Mouse (Mus musculus) lung, postnatal 14 days (tissue): ENCODE measurements around the gene Wbp2nl.

ENCODE experiments used
- DNase-seq: peaks from one replicate; pipeline ENCODE4 v3.0.0; 2021

Gene Wbp2nl

DNA sequence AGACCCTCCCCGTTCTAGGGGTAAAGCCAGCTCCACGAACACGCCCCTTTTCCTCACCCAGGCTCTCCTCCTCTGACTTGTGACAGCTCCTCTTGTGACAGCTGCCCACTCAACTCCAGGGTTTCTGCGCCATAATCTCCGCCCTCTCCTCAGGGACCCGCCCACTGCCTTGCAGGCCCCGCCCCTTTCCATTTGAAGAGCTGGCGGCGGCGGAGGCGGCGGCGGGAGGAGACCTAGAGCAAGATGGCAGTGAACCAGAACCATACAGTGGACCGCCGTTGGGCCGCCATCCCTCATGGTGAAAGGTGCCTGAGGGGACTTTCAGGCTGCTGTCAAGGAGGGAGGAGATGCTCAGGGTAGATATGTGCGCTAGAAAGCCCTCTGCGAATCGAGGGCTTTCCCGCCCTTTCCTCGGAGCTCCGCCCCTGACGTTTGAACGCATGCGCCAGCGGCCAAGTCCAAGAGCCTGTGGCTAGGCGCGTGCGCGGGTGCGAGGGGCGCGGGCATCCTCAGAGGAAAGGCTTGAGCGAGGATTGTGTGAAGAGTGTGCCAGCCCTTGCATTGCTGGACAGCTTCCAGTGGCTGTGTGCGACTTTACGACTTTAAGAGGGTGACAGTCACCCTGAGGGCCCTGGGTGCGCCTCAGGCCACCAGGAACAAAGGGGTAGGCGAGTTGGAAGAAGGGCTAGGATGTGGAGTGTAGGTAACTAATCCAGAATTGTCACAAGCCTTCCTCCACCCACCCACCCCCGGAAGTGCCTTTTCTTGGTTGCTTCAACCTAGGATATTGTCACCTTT, at the start of gene Wbp2nl:
TSS of gene Wbp2nl (plus strand) at position 191 of the 798 bp plus-strand sequence.
- DNase-seq, result no peak

DNA sequence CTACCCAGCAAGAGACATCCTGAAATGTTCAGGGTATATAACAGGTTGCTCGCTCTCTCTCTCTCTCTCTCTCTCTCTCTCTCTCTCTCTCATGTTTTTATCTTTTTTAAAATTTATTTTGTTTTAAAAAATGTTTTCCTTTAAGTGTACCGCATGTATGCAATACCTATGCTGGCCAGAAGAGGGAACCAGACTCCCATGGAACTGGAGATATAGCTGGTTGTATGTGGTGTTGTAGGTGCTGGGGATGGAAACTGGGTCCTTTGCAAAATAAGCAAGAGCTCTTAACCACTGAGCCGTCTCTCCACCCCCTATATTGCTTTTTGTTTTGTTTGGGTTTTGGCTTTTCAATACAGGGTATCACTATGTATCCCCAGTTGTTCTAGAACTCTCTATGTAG, 47.2 kb upstream of the Wbp2nl start:
- no peak for DNase-seq

DNA sequence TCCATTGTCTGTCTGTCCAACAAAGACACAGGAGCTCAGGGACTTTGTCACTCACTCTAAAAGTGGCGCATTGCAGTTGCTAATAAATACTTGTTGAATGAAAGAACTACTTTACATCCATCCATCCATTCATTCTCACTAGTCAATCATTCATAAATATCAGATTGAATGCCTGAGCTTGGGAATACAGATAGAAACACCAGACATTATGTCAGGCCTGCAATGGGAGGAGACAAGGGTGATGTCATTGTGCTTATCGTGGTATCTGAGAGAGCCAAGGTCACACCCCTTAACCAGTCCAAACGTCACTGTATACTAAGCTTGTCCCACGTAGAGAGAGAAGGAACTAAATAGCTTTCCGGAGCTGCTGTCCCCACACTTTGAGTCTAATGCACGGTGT, 46.7 kb upstream of the Wbp2nl start, which contains the start of gene 1500009C09Rik:
TSS of gene 1500009C09Rik (plus strand) at position 301 of the 400 bp plus-strand sequence.
- no peak for DNase-seq

DNA sequence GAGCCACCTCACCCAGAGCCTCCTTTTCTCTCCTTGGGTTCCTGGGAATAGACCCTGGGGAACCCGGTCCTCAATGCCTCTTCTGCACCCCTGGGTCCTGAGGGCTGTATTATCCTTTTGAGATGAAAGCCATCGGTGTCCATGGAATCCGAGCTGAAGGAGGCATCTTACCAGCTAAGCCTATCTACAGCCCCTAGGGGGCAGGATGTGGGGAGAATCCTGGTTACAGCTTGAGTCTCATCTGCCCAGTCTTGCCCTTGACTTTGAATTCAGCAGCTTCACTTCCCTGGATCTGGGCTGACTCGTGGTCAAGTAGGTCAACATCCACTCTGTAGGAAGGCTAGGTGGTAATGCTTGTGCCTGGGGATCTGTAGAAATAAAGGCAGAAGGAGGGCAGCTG, 43.5 kb upstream of the Wbp2nl start:
- no peak for DNase-seq

DNA sequence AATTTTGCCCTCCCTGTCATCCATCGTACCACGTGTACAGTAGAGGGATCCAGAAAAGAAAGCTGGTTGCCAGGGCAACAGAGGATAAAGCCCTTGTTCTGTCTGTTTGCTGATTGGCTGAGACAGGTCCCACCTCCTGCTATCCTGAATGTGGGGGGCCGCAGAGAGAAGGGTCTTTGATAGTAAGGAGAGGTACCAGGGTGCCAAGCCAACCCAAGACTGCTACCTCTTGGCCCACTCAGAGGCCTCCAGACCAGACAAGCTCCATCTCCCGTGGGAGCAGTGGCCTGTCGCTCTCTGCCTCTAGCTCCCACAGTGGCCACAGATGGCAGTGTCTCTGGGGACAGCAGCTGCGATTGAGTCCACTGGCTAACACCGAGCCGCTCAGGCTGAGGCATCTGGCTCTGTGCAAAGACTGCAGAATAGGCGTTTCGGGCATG, 42.8 kb upstream of the Wbp2nl start:
- DNase-seq, result no peak

DNA sequence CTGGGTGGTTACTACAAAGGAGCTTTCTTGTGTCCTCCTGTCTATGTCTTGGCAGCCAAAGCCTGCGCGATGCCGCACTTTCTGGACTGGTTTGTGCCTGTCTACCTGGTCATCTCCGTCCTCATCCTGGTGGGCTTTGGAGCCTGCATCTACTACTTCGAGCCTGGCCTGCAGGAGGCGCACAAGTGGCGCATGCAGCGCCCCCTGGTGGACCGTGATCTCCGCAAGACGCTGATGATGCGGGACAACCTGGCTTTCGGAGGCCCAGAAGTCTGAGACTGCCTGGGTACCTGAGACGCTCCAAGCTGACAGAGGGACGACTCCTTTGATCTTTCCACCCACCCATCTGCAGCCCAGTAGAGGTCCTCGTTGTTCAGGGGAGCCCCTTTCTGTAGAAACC, 39.2 kb upstream of the Wbp2nl start:
- peak; percentile 74 for DNase-seq

DNA sequence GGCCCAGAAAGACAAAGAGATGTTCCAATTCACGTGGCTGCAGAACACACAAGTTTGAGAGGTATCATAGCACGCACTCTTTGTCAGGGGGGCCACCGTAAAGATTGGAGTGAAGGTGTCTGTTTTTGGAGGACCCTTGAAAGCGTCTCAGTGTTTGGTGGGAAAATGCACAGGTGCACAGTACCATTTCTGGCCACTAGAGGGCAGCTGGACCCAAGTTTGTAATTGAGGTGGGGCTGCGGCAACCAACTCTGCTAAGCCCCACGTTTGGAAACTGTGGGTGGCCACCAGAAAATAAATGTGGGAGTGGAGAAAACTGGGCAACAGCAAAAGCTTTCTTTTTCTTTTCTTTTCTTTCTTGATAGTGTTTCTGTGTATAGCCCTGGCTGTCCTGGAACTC, 32.4 kb upstream of the Wbp2nl start:
- peak; percentile 76 for DNase-seq

DNA sequence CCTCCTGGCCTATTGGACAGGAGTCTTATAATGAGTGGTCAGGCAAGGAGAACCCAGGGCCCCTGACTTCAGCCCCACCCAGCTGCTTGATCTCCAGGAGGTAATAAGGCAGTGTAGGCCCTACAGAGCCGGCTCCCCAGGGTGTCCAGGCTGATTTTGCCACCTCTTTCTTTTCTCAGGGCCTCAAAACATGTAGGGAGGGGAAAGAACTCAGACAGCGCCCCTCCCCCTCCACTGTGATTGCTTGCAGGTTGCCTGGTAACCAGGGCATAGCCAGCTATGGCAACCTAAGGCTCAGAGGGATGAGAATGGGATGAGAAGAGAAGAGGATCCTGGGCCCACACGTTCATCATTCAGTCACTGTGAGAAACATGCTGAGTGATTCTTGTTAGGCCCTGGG, 30.6 kb upstream of the Wbp2nl start:
- DNase-seq, result no peak

DNA sequence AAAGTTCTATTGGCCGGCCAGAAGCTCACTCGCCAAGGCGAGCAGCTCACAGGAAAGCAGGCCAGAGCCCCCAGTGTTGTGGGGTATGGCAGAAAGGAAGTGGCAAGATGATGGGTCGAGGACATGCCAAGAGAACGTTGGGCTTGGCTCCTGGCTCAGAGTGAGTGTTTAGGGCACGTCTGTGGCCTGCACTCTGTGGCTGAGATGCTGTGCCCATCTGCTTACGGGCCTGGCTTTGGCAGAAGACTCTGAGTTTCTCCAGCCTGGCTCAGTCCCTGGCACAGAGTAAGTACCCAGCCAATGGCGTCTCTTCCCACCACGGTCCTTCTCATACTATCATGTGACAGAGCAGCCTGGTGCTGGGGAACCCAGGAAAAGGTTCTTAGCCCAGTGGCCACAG, 30.0 kb upstream of the Wbp2nl start:
- no peak for DNase-seq

DNA sequence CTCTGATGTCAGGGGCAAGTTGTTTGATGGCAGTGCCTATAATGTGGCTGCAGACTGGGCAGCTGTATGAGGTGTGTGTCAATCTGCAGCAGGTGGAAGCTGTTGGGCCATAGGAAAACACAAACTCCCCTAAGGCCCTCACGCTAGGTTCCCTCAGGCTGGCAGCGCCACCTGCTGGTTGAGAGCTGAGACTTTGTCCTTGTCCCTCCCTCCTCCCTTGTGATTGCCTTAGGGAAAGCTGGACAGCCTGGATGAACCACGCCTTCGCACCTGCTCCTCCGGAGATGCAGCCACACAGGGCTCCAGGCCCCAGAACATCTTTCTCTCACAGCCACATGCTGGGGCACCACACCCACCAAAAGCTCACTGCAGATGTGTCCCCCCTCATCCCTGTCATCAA, 27.6 kb upstream of the Wbp2nl start:
- peak; percentile 74 for DNase-seq

DNA sequence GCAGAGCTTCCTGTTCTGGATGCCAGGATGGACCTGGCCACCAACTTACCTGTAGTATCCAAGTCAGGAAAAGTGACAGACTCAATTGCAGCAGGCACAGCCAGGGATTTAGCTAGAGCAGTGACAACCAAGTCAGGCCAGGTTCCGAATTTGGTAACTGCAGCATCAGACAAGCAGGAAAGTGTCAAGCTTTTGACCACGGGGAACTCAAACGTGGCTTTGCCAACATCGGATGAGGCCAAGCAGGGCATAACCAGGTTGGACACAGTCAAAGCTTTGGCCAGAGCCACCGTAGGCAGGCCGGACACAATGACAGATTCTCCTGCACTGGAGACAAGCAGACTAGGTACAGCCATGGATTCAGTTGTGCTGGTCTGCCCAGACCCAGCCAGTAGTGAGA, 26.5 kb upstream of the Wbp2nl start:
- DNase-seq, result no peak

DNA sequence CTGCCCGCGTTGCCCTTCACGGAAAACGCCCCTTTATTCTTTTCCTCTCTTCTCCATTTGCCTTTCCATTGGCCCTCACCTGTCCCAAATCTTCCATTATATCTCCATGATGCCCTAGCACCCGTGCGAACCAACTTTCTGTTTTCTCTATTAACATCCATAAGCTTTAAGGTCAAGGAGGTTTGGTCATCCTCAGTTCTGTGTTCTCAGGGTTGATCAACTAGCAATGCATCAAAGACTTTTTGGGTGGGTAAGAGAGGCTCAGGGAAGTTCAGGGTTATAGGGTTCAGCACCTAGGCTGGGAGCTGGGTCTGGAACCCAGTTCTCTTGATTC, 24.2 kb upstream of the Wbp2nl start, which contains the start of gene Sept3:
TSS of gene Sept3 (plus strand) at position 301 of the 334 bp plus-strand sequence.
- no peak for DNase-seq

DNA sequence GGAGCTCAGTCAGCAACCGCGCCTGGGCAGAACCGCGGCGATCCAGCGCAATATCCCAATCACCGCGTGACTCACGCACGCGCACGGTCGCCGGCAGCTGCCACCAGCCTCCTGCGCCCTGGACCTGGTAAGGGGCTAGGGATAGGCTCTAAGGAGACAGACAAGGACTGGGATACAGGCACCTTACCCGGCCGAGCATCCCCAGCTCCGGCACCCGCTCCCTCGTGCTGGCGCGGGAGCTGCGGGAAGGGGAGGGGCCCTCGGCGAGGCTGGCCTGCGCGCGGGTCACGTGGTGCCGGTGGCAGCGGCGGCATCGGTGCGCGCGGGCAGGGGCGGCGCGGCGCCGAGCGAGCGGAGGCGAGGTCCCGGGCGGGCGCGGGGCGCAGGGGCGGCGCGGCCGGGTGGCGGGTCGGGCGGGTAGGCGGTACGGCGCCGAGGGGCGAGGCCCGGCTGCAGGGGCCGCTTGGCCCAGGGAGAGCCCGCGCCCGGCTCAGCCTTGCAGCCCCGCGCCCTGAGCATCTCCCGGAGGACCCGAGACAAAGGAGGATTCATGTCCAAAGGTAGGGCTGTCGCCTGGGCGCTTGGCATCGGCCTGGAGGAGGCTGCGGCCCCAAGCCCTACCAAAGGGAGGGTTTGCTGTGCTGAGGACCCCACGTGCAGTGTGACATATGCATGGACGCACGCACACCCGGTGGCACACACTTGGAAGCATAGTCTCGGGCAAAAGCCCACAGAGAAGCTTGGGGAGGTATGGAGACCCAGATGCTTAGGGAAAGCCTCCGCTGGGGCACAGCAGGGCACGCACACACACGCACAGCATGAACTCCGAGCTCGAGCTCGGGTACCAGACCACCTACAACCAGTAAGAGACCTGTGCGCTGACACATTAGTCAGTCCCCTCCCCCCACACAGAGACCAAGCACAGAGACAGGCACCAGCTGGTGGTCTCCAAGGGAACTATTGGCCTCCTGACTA, 23.5 kb upstream of the Wbp2nl start:
- DNase-seq, result no peak

DNA sequence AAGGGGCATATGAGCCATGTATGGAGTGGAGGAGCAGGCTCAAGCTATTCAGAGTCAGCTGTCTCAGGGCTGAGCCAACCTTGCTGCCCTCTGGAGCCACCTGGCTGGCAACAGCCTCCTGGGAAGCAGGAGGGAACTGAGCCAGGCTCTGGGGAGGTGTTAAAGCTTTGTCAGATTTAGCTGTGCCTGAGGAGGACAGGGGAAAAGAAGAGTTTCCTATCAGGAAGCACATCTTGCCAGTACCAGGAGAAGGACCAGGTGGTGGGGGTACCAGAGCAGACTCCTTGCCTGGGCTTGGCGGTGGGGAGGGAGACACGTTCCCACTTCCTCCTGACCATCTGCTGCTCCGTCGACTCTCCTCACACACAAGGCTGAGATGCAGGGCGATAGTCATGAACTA, 21.2 kb upstream of the Wbp2nl start:
- no peak for DNase-seq

DNA sequence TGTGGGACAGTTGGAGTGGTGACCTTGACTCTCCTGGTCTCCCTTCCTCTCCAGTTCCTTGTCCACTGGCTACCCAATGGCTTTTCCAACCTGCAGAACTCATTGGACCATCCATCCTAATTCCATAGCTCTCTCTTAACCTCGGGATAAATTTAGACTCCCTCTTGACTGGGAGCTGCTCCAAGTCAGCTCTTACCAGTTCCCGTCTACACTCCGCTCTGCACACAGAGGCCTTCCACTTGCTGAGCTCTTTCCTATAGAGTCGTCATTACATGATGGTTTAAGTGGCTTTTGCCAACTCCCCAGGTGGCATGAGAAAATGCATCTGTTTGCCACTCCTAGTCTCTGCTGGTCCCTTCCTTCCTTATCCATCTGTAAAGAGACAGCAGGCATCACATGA, 18.1 kb upstream of the Wbp2nl start:
- no peak for DNase-seq

DNA sequence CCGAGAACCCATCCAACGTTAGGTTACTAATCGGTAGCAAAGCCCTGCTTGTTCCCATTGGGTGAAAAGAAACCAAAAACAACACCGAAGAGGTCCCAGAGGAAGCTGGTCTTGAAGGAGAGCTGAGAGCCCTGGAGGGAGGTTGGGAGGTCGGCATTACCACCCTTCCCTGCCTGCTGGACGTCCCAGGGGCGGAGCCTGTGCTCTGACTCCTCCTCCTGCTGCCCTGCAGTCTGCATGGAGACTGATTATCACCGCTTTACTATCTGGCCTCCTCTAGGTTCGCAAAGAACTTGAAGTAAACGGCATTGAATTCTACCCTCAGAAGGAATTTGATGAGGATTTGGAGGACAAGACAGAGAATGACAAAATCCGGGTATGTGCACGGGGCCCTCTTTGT, 12.6 kb upstream of the Wbp2nl start:
- no peak for DNase-seq

DNA sequence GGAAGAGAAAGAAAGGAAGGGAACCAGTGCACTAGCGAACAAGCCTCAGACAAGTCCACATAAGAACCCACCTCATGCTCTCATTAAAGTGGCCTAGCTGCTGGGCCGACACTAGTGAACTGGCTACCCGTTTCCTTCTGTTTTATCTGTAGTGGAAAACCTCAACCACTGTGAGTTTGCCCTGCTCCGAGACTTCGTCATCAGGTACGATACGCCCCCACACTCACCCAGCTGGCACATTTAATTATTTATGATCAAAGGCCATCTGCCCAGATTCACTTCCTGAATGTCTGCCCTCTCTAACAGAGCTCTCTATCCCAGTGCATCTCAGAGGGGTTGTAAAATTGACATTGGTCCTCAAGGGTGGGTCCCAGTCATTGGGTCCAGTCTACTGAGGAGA, 8.5 kb upstream of the Wbp2nl start:
- no peak for DNase-seq

DNA sequence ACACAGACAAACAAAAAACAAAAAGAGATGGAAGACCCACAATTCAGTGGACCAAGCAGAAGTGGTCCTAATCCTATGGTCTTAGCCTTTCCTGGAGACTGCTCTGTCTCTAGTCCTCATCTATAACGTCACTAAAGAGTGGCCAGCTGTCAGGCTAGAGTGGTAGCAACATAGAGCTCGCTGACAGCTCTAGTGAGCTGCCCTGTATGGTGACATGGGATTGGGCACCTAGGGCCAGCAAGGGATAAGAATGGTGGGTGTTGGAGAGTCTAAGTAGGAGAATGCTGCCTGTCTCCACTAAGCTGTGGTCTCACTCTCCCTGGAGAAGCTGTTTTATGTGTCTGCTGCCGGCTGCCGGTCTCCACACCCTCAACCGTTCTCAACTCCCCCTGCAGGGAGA, 5.9 kb upstream of the Wbp2nl start:
- DNase-seq, result no peak

DNA sequence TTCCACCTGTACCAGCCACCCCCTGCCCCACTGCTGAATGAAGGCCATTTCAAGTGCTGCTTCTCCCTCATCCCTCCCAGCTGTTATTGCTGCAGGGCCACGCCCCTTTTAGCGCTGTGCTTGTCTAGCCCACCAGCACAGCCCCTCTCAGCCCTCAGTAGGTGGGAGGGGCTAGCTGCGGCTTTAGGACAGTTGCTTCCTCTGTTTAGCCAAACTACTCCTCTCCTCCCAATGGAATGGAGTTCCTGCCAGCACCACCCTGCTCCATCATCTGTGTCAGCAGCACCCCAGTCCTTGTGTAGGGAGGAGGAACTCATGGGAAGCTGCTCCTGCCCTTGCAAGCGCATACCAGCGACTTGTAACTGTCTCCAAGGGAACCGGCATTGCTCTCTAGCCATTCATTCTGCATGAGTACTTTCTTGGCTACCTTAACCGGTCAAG, 5.5 kb upstream of the Wbp2nl start:
- no peak for DNase-seq

DNA sequence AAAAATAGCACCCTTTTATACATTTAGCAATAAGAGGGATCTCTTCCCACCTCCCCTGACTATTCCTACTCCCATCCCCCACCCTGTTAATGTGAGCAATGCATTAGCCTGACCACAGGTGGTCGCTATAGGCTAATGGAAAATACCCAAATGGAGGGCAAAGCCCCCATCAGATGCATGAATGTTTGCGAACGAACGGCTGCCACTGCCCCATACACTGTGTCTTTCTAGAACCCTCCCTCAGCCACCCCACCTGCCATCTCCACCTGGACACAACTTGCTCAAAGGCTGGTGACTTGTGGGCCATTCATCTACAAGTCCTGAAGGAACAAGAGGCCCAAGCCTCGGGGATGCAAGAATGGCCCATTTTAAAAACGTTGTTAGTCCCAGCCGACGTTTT, 4.7 kb upstream of the Wbp2nl start:
- no peak for DNase-seq

DNA sequence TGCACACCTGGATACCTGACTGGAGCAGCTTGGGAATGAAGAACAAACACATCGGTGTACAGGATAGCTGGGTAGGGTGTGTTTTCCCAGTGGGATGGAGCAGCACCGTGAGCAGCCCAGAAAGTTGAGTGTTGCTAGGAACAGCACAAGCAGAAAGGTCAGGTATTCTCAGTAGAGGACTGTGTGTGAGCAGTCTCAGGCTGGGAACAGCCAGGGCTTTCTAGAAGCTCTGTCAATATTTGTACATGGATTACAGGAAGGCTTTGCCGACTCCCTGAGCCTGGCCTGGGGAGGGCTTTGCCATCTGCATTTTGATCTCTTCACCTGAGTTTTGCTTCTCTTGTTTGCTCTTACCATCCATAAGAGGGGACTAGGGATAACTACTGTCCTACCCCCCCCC, 8.4 kb downstream of the Wbp2nl start:
- DNase-seq, result no peak

DNA sequence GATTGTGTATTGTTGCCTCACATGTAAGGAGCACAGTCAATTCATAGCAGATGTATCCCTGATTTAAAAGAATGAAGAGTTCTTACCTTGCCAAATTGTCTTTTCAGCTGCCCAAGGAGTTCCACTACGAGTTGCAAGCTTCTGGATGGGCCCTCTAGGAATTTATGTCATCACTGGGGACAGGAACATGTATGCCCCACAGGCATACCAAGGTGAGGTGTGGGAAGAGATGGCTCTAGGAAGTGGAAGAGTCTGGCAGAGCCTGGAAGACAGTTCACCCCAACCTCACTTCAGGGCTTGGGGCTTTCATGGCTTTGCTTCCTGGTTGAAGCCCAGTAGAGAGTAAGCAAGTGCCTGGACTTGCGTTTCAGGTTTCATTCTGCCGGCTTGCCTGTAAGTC, 9.7 kb downstream of the Wbp2nl start:
- no peak for DNase-seq

DNA sequence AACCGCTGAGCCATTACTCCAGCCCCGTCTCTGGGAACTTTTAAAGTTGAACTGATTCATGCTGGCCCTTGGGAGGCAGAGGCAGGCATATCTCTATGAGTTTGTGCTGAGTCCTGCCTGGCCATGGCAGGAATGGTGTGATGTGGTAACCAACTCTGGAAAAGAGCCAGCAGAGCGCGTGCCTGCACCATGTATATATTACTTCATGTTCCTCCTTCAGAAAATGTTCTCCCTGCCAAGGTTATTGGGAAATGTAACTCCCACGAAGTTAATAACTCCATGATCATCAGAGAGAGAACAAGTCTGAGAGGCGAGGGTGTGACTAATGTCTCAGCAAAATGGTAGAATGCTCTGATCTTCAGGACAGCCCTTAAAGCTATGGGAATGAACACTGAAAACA, 19.1 kb downstream of the Wbp2nl start:
- DNase-seq, result no peak

DNA sequence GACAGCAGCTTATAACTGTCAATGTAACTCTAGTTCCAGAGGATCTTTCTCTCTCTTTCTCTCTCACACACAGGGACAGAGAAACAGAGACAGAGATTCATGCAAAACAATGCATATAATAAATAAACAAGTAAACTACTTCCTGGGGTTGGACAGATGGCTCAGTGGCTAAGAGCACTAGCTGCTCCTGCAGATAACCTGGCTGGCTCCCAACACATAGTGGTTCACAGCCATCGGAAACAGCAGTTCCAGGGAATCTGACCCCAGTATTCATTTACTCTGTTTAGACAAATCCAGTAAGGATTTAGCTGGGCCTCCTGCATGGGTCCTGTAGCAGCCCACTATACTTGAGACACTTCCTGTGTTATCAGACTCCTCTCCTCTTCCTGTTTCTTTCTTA, 20.9 kb downstream of the Wbp2nl start:
- DNase-seq, result no peak
